Mouse (Mus musculus): Measurements from ENCODE around the gene Dgkb. TPM values are rescaled to one million over a fixed set of nuclear protein-coding genes. Genes with fewer than 3 reads are reported as not detected.

Gene Dgkb
- polyA plus RNA-seq, 1 experiment, result 1.1 TPM

DNA sequence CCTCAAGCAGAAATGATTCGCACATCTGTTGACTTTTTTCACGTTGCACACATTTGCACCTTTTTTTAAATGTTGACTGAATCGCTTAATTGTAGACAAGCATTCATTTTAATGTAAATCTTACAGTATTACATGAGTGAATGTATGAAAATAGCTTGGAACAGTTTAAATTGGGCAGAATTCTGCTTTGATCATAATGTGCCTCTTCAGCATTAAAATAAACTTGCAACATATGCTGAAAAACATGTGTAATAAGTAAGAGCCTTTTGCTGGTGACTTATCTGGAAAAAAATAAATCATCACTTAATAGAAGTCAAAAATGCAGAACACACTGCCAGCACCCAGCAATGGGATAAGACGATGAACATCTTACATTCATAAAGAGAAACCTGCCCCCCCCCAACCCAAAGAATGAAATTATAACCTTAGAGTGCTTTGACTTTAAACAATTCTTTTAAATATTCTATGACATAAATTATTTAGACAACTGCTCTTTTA lies 768.9 kb downstream of the Dgkb start:
- no peak for TF ChIP-seq CTCF (IDR thresholded peaks at IDR 0.05; ENCODE audit: extremely low read depth, insufficient read length, insufficient replicate concordance, low read depth, low read length)
- no peak for TF ChIP-seq POLR2A (IDR thresholded peaks at IDR 0.05; ENCODE audit: low read depth, low read length)
- H3K4me3 ChIP-seq (ENCODE audit: low read depth, low read length), result no peak overlapping the region
- WGBS, result 73% methylated on average over 4 of the region's 4 CpGs
- H3K4me1 ChIP-seq (ENCODE audit: control insufficient read depth, insufficient read depth, insufficient read length, low read length), result no peaks in the 10 kb centered on the region
- no peak overlapping the region for H3K27ac ChIP-seq (ENCODE audit: insufficient read depth, low read depth, low read length)
- no peaks in the 10 kb centered on the region for H3K36me3 ChIP-seq (ENCODE audit: control insufficient read depth, insufficient read depth, low read length)
- no peaks in the 10 kb centered on the region for H3K27me3 ChIP-seq (ENCODE audit: control insufficient read depth, insufficient read depth, low read length)

GRCm38 (mm10) chr12:38589951-38590350 lies 772.4 kb downstream of the Dgkb start:
- no peaks in the 10 kb centered on the region for H3K36me3 ChIP-seq (ENCODE audit: control insufficient read depth, insufficient read depth, low read length)

DNA sequence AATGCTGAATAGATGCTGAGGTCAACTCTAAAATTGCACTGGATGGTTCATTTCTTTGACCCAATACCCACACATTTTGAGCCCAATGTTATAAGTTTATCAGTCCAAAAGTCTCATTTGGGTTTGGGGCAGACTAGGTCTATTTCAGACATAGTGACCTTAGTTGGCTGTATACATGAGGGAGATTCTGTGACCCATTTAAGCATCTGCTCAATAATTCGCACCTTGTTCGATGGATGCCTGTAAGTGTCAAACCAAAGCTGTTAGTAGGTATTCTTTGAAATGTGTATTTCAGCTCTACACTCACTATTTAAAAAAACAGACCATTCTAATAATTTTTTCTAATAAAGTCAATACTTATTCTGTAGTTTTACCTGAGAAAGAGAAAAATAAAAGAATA lies 776.1 kb downstream of the Dgkb start:
- TF ChIP-seq POLR2A (IDR thresholded peaks at IDR 0.05; ENCODE audit: low read depth, low read length), result no peak
- no peak for TF ChIP-seq CTCF (IDR thresholded peaks at IDR 0.05; ENCODE audit: extremely low read depth, insufficient read length, insufficient replicate concordance, low read depth, low read length)
- 98% methylated on average over 2 of the region's 2 CpGs for WGBS
- Histone ChIP-seq H3K36me3 (ENCODE audit: control insufficient read depth, insufficient read depth, low read length) (no peaks in the 10 kb centered on the region), H3K27ac (ENCODE audit: insufficient read depth, low read depth, low read length) (no peak overlapping the region), H3K4me3 (ENCODE audit: low read depth, low read length) (no peak overlapping the region), H3K27me3 (ENCODE audit: control insufficient read depth, insufficient read depth, low read length) (no peaks in the 10 kb centered on the region), H3K4me1 (ENCODE audit: control insufficient read depth, insufficient read depth, insufficient read length, low read length) (no peaks in the 10 kb centered on the region)

More at GRCm38 (mm10) chr12:38589951-38590350, 772.4 kb downstream of the Dgkb start:
- TF ChIP-seq CTCF (IDR thresholded peaks at IDR 0.05; ENCODE audit: extremely low read depth, insufficient read length, insufficient replicate concordance, low read depth, low read length) (no peak), POLR2A (IDR thresholded peaks at IDR 0.05; ENCODE audit: low read depth, low read length) (no peak)
- Histone ChIP-seq H3K27me3 (ENCODE audit: control insufficient read depth, insufficient read depth, low read length) (no peaks in the 10 kb centered on the region), H3K27ac (ENCODE audit: insufficient read depth, low read depth, low read length) (no peak overlapping the region), H3K4me3 (ENCODE audit: low read depth, low read length) (no peak overlapping the region), H3K4me1 (ENCODE audit: control insufficient read depth, insufficient read depth, insufficient read length, low read length) (no peaks in the 10 kb centered on the region)

DNA sequence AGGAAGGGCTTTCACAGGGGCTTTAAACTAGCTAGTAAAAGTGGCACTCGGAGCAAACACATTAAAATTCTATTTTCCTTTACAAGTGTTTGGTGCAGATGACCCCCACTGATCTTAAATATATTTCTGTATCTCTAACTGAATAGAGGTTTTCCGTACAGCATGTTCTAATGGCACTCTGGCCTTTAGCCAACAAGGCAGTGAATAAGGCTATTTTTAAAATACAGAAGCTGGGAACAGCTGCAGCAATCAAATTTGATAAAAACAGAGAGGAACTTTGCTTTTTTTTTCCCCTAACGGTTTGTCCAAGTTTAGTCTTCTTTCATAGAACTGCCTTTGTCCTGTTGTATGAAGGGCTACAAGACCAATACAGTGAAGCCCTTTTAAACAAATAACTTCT lies 776.5 kb downstream of the Dgkb start:
- H3K36me3 ChIP-seq (ENCODE audit: control insufficient read depth, insufficient read depth, low read length), result no peaks in the 10 kb centered on the region
- TF ChIP-seq POLR2A (IDR thresholded peaks at IDR 0.05; ENCODE audit: low read depth, low read length) (no peak), CTCF (IDR thresholded peaks at IDR 0.05; ENCODE audit: extremely low read depth, insufficient read length, insufficient replicate concordance, low read depth, low read length) (no peak)
- 45% methylated on average over 3 of the region's 3 CpGs for WGBS

GRCm38 (mm10) chr12:38596416-38597062 lies 779.0 kb downstream of the Dgkb start:
- H3K27ac ChIP-seq (ENCODE audit: insufficient read depth, low read depth, low read length), result no peak overlapping the region
- H3K27me3 ChIP-seq (ENCODE audit: control insufficient read depth, insufficient read depth, low read length), result no peaks in the 10 kb centered on the region
- TF ChIP-seq CTCF (IDR thresholded peaks at IDR 0.05; ENCODE audit: extremely low read depth, insufficient read length, insufficient replicate concordance, low read depth, low read length) (no peak), POLR2A (IDR thresholded peaks at IDR 0.05; ENCODE audit: low read depth, low read length) (no peak)
- H3K4me3 ChIP-seq (ENCODE audit: low read depth, low read length), result no peak overlapping the region
- H3K4me1 ChIP-seq (ENCODE audit: control insufficient read depth, insufficient read depth, insufficient read length, low read length), result no peaks in the 10 kb centered on the region
- H3K36me3 ChIP-seq (ENCODE audit: control insufficient read depth, insufficient read depth, low read length), result no peaks in the 10 kb centered on the region
- WGBS, result 43% methylated on average over 7 of the region's 7 CpGs

More for the DNA sequence above, 776.5 kb downstream of the Dgkb start:
- Histone ChIP-seq H3K27me3 (ENCODE audit: control insufficient read depth, insufficient read depth, low read length) (no peaks in the 10 kb centered on the region), H3K4me3 (ENCODE audit: low read depth, low read length) (no peak overlapping the region), H3K4me1 (ENCODE audit: control insufficient read depth, insufficient read depth, insufficient read length, low read length) (no peaks in the 10 kb centered on the region), H3K27ac (ENCODE audit: insufficient read depth, low read depth, low read length) (no peak overlapping the region)

GRCm38 (mm10) chr12:38598096-38598495 lies 780.6 kb downstream of the Dgkb start:
- TF ChIP-seq POLR2A (IDR thresholded peaks at IDR 0.05; ENCODE audit: low read depth, low read length) (no peak), CTCF (IDR thresholded peaks at IDR 0.05; ENCODE audit: extremely low read depth, insufficient read length, insufficient replicate concordance, low read depth, low read length) (no peak)
- no peaks in the 10 kb centered on the region for H3K4me1 ChIP-seq (ENCODE audit: control insufficient read depth, insufficient read depth, insufficient read length, low read length)
- 56% methylated on average over 2 of the region's 2 CpGs for WGBS
- H3K27me3 ChIP-seq (ENCODE audit: control insufficient read depth, insufficient read depth, low read length), result no peaks in the 10 kb centered on the region
- no peaks in the 10 kb centered on the region for H3K36me3 ChIP-seq (ENCODE audit: control insufficient read depth, insufficient read depth, low read length)
- H3K27ac ChIP-seq (ENCODE audit: insufficient read depth, low read depth, low read length), result no peak overlapping the region
- H3K4me3 ChIP-seq (ENCODE audit: low read depth, low read length), result no peak overlapping the region

DNA sequence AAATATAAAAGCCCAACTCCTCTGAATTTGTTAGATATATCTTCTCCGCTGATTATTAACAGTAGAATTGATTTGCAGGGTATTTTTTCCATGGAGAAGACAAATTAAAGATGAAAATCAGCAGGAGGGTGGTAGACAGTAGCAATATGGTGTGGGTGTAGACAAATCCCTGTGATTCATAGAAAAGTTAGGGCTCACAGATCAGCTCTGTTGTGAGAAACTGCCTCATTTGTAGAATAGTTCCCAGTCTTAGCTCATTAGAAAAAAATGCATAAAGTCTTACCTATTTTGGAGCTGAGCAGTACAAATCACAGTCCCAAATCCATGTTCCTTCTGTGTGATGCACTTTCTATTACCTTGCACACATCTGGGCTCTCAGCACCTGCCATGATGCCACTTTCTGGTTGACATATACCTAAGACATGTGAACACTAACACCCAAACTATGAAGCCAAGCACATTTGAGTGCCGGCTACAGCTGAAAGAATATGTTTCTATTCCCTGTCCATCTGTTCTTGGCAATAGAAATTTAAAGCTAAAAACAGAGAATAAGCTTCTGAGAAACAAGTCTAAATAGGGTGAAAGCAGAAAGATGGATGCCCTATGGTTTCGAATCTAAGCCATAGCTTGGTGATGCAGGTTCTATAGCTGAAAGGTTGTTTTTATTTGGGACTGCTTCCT lies 782.8 kb downstream of the Dgkb start:
- Histone ChIP-seq H3K4me1 (ENCODE audit: control insufficient read depth, insufficient read depth, insufficient read length, low read length) (no peaks in the 10 kb centered on the region), H3K36me3 (ENCODE audit: control insufficient read depth, insufficient read depth, low read length) (no peaks in the 10 kb centered on the region), H3K27ac (ENCODE audit: insufficient read depth, low read depth, low read length) (no peak overlapping the region), H3K27me3 (ENCODE audit: control insufficient read depth, insufficient read depth, low read length) (no peaks in the 10 kb centered on the region), H3K4me3 (ENCODE audit: low read depth, low read length) (no peak overlapping the region)
- TF ChIP-seq CTCF (IDR thresholded peaks at IDR 0.05; ENCODE audit: extremely low read depth, insufficient read length, insufficient replicate concordance, low read depth, low read length) (no peak), POLR2A (IDR thresholded peaks at IDR 0.05; ENCODE audit: low read depth, low read length) (no peak)
- 91% methylated on average over 3 of the region's 3 CpGs for WGBS

All from small intestine, adult 2 months (tissue).